Mouse (Mus musculus) olfactory bulb, adult 2 months (tissue): Measurements from ENCODE around the gene Chrm1.

ENCODE experiments used
- CTCF ChIP-seq: fragments of 200-500 bp; IDR thresholded peaks from 2 replicates; pipeline ENCODE4 v1.5.1; 2012; ENCODE audit warnings: low read depth, mild to moderate bottlenecking, low read length, moderate library complexity; ENCODE audit not compliant: insufficient read depth
- POLR2A ChIP-seq: fragments of 200-500 bp; IDR thresholded peaks from 2 replicates; pipeline ENCODE4 v1.6.1; 2012; ENCODE audit warnings: mild to moderate bottlenecking, low read depth, low read length, moderate library complexity; ENCODE audit not compliant: insufficient read depth

- TF ChIP-seq CTCF = no peak
- TF ChIP-seq POLR2A = no peak
These were observed 58.4 kb downstream of the Chrm1 start for GRCm38 (mm10) chr19:8722021-8722420.
